Mouse (Mus musculus): ENCODE measurements around the gene Pebp1.

Pebp1 gene

DNA sequence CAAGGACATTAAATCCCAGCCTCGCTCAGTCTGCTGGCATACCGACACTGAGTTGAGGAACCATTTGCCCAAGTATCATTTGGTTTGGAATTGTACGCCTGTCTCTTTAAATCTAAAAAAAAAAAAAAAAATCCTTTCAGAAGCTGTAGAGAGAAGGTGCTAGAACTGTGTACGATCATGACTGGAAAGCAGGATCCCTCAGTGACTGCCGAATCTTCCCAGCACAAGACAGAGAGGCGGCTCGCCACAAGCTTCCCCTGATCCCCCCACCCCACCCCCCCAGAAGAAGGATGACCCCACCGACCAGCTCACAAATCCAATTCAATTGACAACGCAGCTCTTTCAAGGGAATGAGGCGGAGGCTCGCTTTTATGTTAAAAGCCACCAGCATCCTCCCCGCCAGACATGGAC, 47.1 kb downstream of the Pebp1 start:
- DNase-seq, result peak; percentile 32

DNA sequence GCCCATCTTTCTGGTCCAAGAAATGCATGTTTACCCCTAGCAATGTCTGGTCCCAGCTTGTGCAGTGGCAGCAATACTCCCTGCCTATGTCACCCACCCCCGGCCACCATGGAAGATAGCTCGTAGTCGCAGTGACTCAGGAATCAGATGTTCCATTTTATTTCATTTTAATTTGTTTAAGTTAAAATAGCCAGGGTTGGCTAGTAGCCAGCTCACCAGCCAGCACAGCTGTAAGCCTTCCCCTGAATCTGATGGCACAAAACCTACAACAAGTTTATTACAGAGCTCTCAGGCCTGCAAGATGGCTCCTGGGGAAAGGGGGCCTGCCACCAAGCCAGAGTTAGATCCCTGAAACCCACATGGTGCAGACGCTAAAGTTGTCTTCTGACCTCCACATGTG, 48.3 kb downstream of the Pebp1 start:
- DNase-seq, result peak; percentile 22

DNA sequence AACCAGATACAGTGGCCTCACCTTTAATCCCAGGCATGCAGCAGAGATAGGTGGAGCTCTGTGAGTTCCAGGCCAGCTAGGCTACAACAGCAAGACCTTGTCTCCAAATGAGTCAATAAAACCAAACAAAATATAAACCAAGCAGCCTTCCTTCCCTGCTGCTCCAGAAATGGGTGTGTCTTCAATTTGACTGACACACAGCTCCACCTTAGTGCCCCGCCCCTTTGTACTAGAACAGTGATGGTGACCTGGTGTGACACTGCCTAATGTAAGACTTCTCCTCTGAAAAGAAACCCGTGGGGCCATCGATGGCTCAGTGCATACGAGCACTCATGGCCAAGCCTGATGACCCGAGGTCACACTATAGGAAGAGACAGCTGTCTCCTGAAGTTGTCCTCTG, 50.9 kb downstream of the Pebp1 start:
- no peak for DNase-seq

Measured in right cerebral cortex, postnatal 4 days (tissue).